Mouse (Mus musculus): Measurements from ENCODE around the gene Muc5ac. TPM values are rescaled to one million over a fixed set of nuclear protein-coding genes. Genes with fewer than 3 reads are reported as not detected.
A peak's percentile ranks its signal among the peaks of the same experiment; 100 is the strongest.
"Not testable (repeated sequence)": the region's sequence is repeated elsewhere in the genome, so short reads cannot be mapped to it uniquely, and the experiment has no call there.

Muc5ac gene
- total RNA-seq (2017), result 0.06 and 0.15 TPM in 2 replicates

DNA sequence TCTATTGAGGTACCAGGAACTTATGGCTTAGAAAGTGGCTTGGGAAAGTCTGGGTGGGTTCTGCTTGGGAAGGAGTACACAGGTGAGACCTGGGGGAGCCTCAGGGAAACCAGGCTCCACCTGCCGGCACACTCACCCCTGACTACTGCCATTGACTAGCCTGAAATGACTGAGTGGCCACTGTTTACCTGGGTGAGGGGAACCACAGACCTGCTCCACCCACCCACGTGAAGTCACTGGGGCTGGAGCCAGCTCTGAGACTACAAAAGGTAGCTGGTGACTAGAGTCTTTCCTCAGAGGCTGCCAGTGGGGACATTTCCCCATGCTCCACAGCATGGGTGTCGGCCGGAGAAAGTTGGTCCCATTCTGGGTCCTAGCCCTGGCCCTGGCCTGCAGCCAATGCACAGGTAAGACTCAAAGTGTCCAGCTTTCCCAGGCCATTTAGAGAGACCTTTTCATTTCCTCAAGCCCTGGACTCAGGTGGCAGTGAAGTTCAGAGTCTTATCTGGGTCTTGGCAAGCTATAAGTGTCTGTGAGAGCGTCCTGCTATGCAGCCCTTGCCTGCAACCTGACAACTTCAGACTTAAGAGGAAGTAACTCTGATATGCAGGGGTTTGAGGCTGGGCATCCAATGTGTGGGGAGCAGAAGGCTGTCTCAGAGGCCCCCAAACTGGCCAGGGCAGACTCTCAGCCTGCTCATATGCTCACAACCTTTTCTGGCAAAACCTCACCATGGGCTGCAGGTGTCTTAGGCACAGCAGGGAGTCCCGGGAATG is at the start of gene Muc5ac:
Gene Muc5ac (plus strand): TSS at position 296 of the 776 bp plus-strand sequence.
- ATAC-seq (replicated peaks in 1 of 2; ENCODE audit: insufficient read depth in 1 of 2, low FRiP score in 2 of 2, low TSS enrichment in 1 of 2, low read depth in 1 of 2, poor library complexity in 2 of 2, severe bottlenecking in 2 of 2), result no peak

DNA sequence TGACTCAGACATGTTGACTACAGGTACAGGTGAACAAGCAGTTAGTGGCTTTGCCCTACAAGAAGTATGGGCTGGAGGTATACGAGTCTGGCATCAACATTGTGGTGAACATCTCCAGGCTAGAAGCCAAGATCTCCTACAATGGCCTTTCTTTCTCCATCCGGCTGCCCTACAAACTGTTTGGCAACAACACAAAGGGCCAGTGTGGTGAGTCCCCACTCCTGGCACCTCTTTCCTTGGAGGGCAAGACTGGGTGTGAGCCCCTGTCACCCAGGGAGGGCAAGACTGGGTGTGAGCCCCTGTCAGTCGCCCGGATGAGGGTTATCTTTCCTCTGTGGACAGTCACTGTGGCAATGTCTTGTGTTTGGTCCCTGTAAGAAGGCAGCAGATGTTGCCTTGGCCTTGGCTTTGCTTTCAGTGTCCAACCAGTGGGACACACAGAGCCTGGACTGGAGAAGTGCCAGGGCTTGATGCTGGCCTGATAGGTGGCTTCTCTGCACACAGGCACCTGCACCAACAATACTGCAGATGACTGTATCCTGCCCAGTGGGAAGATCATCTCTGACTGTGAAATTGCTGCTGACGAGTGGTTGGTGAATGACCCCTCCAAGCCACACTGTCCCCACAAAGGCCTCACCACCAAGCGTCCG is 41.2 kb upstream of the Muc5ac start:
- ATAC-seq (replicated peaks in 1 of 2; ENCODE audit: insufficient read depth in 1 of 2, low FRiP score in 2 of 2, low TSS enrichment in 1 of 2, low read depth in 1 of 2, poor library complexity in 2 of 2, severe bottlenecking in 2 of 2), result no peak

- no peak for ATAC-seq (replicated peaks in 1 of 2; ENCODE audit: insufficient read depth in 1 of 2, low FRiP score in 2 of 2, low TSS enrichment in 1 of 2, low read depth in 1 of 2, poor library complexity in 2 of 2, severe bottlenecking in 2 of 2)
These were observed 36.3 kb upstream of the Muc5ac start for GRCm38 (mm10) chr7:141752513-141752912.

DNA sequence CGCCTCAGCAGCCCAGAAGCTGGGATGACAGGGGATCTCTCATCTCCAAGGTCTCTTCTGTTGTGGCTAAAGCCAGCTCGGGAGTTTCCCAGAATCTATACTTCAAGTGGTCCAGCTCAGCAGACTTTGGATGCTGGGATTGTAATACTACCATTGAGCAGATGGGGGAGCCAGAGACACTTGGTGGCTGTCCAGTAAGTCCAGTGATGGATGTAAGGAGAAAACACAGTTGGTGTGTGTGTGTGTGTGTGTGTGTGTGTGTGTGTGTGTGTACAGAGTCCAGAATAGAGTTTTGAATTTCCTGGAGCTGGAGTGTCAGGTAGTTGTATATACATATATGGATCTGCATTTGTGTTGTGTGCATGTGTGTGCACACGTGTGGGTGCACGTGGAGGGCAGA is 32.9 kb upstream of the Muc5ac start:
- ATAC-seq (replicated peaks in 1 of 2; ENCODE audit: insufficient read depth in 1 of 2, low FRiP score in 2 of 2, low TSS enrichment in 1 of 2, low read depth in 1 of 2, poor library complexity in 2 of 2, severe bottlenecking in 2 of 2), result peak; percentile 40 to 54; a peak in 1 of 4 replicates

DNA sequence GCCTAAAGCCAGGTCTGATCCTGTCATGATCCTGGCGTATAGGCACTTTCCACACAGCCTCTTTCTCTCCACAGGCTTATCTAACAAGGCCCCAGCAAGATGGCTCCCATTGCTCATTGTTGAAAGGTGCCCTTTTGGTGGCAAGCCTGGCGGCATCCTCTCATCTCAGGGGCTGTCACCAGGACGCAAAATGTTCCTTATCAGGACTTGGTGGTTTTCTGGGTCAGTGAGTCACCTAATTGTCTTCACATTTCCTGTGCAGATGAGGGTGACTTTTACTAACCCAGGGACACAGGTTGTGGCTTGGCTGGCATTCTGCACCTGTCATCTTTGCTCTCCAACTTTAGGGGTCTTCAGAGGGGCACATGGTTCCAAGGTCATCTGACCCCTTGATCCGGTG is 30.5 kb upstream of the Muc5ac start:
- ATAC-seq (replicated peaks in 1 of 2; ENCODE audit: insufficient read depth in 1 of 2, low FRiP score in 2 of 2, low TSS enrichment in 1 of 2, low read depth in 1 of 2, poor library complexity in 2 of 2, severe bottlenecking in 2 of 2), result no peak

DNA sequence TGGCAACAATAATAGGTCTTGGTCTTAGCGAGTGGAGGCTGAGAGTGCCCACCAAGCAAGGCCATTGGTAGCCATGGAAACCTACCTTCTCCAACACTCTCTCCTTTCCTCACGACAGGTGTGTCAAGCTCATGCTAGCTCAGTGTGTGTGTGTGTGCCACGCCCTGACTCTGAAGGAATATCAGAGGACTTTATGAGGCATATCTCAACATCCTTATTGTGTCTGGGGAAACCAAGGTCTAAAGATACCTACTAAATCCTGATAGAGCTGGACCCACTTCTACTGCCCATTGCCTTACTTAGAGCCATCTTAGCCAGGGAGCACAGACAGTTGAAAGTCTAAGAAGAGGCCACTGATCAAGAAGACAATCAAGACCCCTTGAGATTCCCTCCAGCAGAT is 18.3 kb upstream of the Muc5ac start:
- no peak for ATAC-seq (replicated peaks in 1 of 2; ENCODE audit: insufficient read depth in 1 of 2, low FRiP score in 2 of 2, low TSS enrichment in 1 of 2, low read depth in 1 of 2, poor library complexity in 2 of 2, severe bottlenecking in 2 of 2)

- ATAC-seq (replicated peaks in 1 of 2; ENCODE audit: insufficient read depth in 1 of 2, low FRiP score in 2 of 2, low TSS enrichment in 1 of 2, low read depth in 1 of 2, poor library complexity in 2 of 2, severe bottlenecking in 2 of 2), result peak; percentile 40 to 46; a peak in 2 of 4 replicates
These were observed 17.8 kb upstream of the Muc5ac start for GRCm38 (mm10) chr7:141770988-141771387.

- no peak for ATAC-seq (replicated peaks in 1 of 2; ENCODE audit: insufficient read depth in 1 of 2, low FRiP score in 2 of 2, low TSS enrichment in 1 of 2, low read depth in 1 of 2, poor library complexity in 2 of 2, severe bottlenecking in 2 of 2)
These were observed 16.7 kb upstream of the Muc5ac start for GRCm38 (mm10) chr7:141772058-141772557.

DNA sequence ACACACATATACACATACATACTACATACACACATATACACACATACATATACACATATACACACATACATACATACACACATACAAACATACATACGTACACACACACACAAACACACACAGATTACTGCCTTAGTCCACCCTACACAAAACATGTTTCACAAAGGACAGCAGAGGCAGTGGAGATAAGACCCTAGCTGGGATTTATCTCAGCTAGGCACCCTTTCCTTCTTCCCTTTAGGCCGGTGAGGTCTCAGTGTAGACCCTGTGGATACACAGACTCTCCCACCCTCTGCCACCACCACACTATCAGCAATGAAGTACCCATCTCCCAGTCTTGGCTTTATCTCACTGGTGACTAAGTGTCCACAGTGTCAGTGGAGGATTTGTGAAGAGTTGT is 13.9 kb upstream of the Muc5ac start:
- no peak for ATAC-seq (replicated peaks in 1 of 2; ENCODE audit: insufficient read depth in 1 of 2, low FRiP score in 2 of 2, low TSS enrichment in 1 of 2, low read depth in 1 of 2, poor library complexity in 2 of 2, severe bottlenecking in 2 of 2)

- ATAC-seq (replicated peaks in 1 of 2; ENCODE audit: insufficient read depth in 1 of 2, low FRiP score in 2 of 2, low TSS enrichment in 1 of 2, low read depth in 1 of 2, poor library complexity in 2 of 2, severe bottlenecking in 2 of 2), result no peak
These were observed 12.6 kb upstream of the Muc5ac start for GRCm38 (mm10) chr7:141776199-141776598.

GRCm38 (mm10) chr7:141794251-141794650 is 5.5 kb downstream of the Muc5ac start:
- no peak for ATAC-seq (replicated peaks in 1 of 2; ENCODE audit: insufficient read depth in 1 of 2, low FRiP score in 2 of 2, low TSS enrichment in 1 of 2, low read depth in 1 of 2, poor library complexity in 2 of 2, severe bottlenecking in 2 of 2)

GRCm38 (mm10) chr7:141803206-141803605 is 14.4 kb downstream of the Muc5ac start:
- ATAC-seq (replicated peaks in 1 of 2; ENCODE audit: insufficient read depth in 1 of 2, low FRiP score in 2 of 2, low TSS enrichment in 1 of 2, low read depth in 1 of 2, poor library complexity in 2 of 2, severe bottlenecking in 2 of 2), result no peak

DNA sequence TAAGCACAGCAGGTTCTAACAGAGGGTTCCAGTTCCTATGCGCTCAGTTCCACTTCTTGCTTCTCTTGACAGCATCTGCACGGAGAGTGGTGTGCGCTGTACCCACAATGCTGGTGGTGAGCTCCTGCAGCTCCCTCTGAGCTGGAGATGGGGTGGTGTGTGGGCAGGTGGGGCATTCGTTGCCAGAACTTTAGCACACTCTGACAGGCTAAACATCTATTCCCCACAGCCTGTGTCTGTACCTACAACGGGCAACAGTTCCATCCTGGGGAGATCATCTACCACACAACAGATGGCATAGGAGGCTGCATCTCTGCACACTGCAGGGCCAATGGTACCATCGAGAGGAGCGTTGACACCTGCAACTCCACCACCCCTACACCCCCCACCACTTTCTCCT is 16.6 kb downstream of the Muc5ac start:
- no peak for ATAC-seq (replicated peaks in 1 of 2; ENCODE audit: insufficient read depth in 1 of 2, low FRiP score in 2 of 2, low TSS enrichment in 1 of 2, low read depth in 1 of 2, poor library complexity in 2 of 2, severe bottlenecking in 2 of 2)

DNA sequence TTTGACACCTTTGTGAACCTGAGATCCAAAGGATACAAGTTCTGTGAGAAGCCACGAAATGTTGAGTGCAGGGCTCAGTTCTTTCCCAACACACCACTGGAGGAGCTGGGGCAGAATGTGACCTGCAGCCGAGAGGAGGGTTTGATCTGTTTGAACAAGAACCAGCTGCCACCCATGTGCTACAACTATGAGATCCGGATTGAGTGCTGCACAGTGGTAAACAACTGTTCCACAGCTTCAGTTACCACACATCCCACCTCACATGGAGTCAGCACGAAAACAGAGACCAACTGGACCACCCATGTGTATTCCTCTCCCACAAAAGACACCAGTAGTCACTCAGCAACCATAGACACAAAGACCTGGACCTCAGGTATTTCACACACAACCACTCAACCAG is 19.1 kb downstream of the Muc5ac start:
- ATAC-seq (replicated peaks in 1 of 2; ENCODE audit: insufficient read depth in 1 of 2, low FRiP score in 2 of 2, low TSS enrichment in 1 of 2, low read depth in 1 of 2, poor library complexity in 2 of 2, severe bottlenecking in 2 of 2), result not testable (repeated sequence)

- not testable (repeated sequence) for ATAC-seq (replicated peaks in 1 of 2; ENCODE audit: insufficient read depth in 1 of 2, low FRiP score in 2 of 2, low TSS enrichment in 1 of 2, low read depth in 1 of 2, poor library complexity in 2 of 2, severe bottlenecking in 2 of 2)
These were observed 21.2 kb downstream of the Muc5ac start for GRCm38 (mm10) chr7:141809933-141810332.

GRCm38 (mm10) chr7:141813321-141813720 is 24.5 kb downstream of the Muc5ac start:
- no peak for ATAC-seq (replicated peaks in 1 of 2; ENCODE audit: insufficient read depth in 1 of 2, low FRiP score in 2 of 2, low TSS enrichment in 1 of 2, low read depth in 1 of 2, poor library complexity in 2 of 2, severe bottlenecking in 2 of 2)

GRCm38 (mm10) chr7:141815361-141815760 is 26.6 kb downstream of the Muc5ac start:
- no peak for ATAC-seq (replicated peaks in 1 of 2; ENCODE audit: insufficient read depth in 1 of 2, low FRiP score in 2 of 2, low TSS enrichment in 1 of 2, low read depth in 1 of 2, poor library complexity in 2 of 2, severe bottlenecking in 2 of 2)

DNA sequence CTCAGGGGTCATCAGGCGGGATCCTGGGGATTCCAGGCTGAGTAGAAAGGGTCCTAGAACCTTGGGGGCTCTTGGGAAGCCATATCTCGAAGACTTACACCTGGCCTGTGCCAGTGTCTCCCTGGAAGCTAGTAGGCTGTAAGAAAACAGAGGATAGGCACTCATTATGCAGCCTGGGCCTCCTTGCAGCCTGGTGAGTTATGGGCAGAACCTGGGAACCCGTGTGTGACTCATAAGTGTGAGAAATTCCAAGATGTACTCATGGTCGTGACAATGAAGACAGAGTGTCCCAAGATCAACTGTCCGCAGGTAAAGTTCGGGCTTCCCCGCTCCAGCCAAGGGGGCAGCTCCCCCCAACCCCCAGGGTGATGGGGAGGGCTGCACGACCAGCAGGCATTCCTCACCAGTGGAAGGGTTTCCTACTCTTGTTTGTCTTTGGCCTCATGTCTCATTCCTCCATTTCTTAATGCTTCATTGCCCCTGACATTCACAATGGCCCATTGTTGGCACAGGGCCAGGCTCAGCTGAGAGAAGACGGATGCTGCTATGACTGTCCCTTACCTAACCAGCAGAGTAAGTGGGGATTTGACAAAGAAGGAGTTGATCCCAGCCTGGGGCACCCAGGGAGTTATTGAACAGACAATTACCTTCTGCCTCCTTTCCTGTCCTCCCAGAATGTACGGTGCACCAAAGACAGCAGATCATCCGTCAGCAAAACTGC is 28.7 kb downstream of the Muc5ac start:
- no peak for ATAC-seq (replicated peaks in 1 of 2; ENCODE audit: insufficient read depth in 1 of 2, low FRiP score in 2 of 2, low TSS enrichment in 1 of 2, low read depth in 1 of 2, poor library complexity in 2 of 2, severe bottlenecking in 2 of 2)

Measured in hematopoietic stem cell, adult 5-6 weeks (primary cell).